ENCODE assay signal across 16 mouse cellular contexts in the genomic region with DNA sequence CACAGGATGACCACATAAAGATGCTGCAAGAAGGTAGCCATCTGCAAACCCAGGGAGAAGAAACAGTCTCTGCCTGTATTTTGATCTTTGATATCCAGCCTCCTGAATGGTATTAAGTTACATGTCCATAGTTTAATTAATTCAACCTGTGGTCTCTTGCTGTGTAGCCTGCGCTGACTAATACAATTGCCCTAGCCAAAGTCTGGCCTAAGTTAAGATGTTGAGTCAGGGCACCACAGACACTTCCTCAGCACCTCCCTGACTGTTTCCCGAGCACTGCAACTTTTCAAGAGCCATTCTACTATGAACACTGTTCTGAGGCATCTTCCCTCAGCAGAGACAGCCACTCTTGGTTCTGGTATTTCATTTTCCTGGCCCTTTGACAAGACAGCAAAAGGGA. TPM values are rescaled to one million over a fixed set of nuclear protein-coding genes. Genes with fewer than 3 reads are reported as not detected.
"Had no signal": no experiment of that assay in that cellular context is flagged by ENCODE, and none has a peak within 500 bp of the region (broad histone marks: within the 10 kb centered on the region; RNA-seq: fewer than 3 reads in every experiment).

No protein-coding gene starts in this region.

- H3K4me3 ChIP-seq: limb, embryonic 12.5 days; midbrain, embryonic 10.5 days; midbrain, embryonic 15.5 days; neural tube, embryonic 13.5 days; stomach, embryonic 15.5 days had no signal

- H3K27ac ChIP-seq: limb, embryonic 12.5 days; liver, embryonic 14.5 days; midbrain, embryonic 10.5 days; midbrain, embryonic 15.5 days; neural tube, embryonic 13.5 days; stomach, embryonic 15.5 days had no signal

- DNase-seq: kidney, adult 8-10 months; kidney, postnatal 25 days; layer of hippocampus, adult 9-11 months; lung, adult 18-20 months; right cerebral cortex, postnatal 14 days; thymus, adult 2 months; thymus, postnatal 36 days had no signal

RNA-seq across cellular contexts. Expression of a gene that starts 12.3 kb away (rescaled TPM):
- total RNA-seq: layer of hippocampus, adult 18-20 months; left cerebral cortex, postnatal 36 days had no signal

RNA-seq across cellular contexts. Expression of a gene that starts 43.2 kb away (rescaled TPM):
- total RNA-seq: layer of hippocampus, adult 18-20 months; left cerebral cortex, postnatal 36 days had no signal
- polyA plus RNA-seq: kidney, embryonic 16.5 days; stomach, embryonic 15.5 days had no signal
